Mouse (Mus musculus): Measurements from ENCODE around the gene Suco.

GRCm38 (mm10) chr1:161800256-161800655, 76.2 kb downstream of the Suco start:
- TF ChIP-seq CTCF (IDR thresholded peaks at IDR 0.05; ENCODE audit: low read depth, low read length), result no peak
- no peak for TF ChIP-seq EP300 (IDR thresholded peaks at IDR 0.05; ENCODE audit: insufficient read depth, low read depth, low read length)
